ENCODE assay signal across 50 mouse cellular contexts in genomic region chr4:144719691-144720090, GRCm38 (mm10). TPM values are rescaled to one million over a fixed set of nuclear protein-coding genes. Genes with fewer than 3 reads are reported as not detected.
"Had no signal": no experiment of that assay in that cellular context is flagged by ENCODE, and none has a peak within 500 bp of the region (broad histone marks: within the 10 kb centered on the region; RNA-seq: fewer than 3 reads in every experiment).

No protein-coding gene starts in this region.

- ATAC-seq: hindbrain, embryonic 16.5 days; hindbrain, postnatal 0 days; inflammation-experienced regulatory T-cells, adult 6 months; intestine, embryonic 15.5 days; intestine, embryonic 16.5 days; intestine, postnatal 0 days had no signal

- DNase-seq: heart, postnatal 10 days; heart, postnatal 14 days; heart, postnatal 36 days; heart, postnatal 4 days; kidney, adult 11 months; kidney, adult 18-20 months; kidney, adult 2 months; kidney, adult 8-10 months; kidney, adult 9 months; kidney, postnatal 10 days; kidney, postnatal 25 days; kidney, postnatal 36 days; kidney, postnatal 4 days; layer of hippocampus, adult 9-11 months; layer of hippocampus, postnatal 36 days had no signal

RNA-seq across cellular contexts. Expression of gene Gm13178, which starts 1.5 kb away (rescaled TPM):
- total RNA-seq: heart, postnatal 10 days; heart, postnatal 14 days; heart, postnatal 25 days; heart, postnatal 36 days; heart, postnatal 4 days; hematopoietic stem cell, adult 5-6 weeks; hindbrain, postnatal 0 days; layer of hippocampus, adult 18-20 months; layer of hippocampus, adult 2 months; layer of hippocampus, postnatal 10 days; layer of hippocampus, postnatal 14 days; layer of hippocampus, postnatal 36 days; left cerebral cortex, adult 2 months had no signal
- polyA plus RNA-seq: heart, embryonic 12.5 days; heart, embryonic 13.5 days; heart, embryonic 14.5 days; heart, embryonic 15.5 days; heart, embryonic 16.5 days; heart, postnatal 0 days; hindbrain, embryonic 10.5 days; hindbrain, embryonic 11.5 days; hindbrain, embryonic 12.5 days; hindbrain, embryonic 13.5 days; hindbrain, embryonic 14.5 days; hindbrain, embryonic 15.5 days; hindbrain, embryonic 16.5 days; hindbrain, postnatal 0 days; inflammation-experienced regulatory T-cells, adult 6 months; intestine, embryonic 14.5 days; intestine, embryonic 15.5 days; intestine, embryonic 16.5 days; kidney, adult 2 months; kidney, embryonic 14.5 days; kidney, embryonic 15.5 days; kidney, embryonic 16.5 days; kidney, postnatal 0 days; large intestine, adult 2 months had no signal

RNA-seq across cellular contexts. Expression of gene Gm436, which starts 33.5 kb away (rescaled TPM):
- total RNA-seq: heart, postnatal 10 days; heart, postnatal 14 days; heart, postnatal 25 days; heart, postnatal 36 days; heart, postnatal 4 days; hematopoietic stem cell, adult 5-6 weeks; hindbrain, postnatal 0 days; layer of hippocampus, adult 18-20 months; layer of hippocampus, adult 2 months; layer of hippocampus, adult 8-10 months; layer of hippocampus, postnatal 10 days; layer of hippocampus, postnatal 14 days; layer of hippocampus, postnatal 25 days; layer of hippocampus, postnatal 36 days; left cerebral cortex, adult 18-20 months; left cerebral cortex, adult 2 months; left cerebral cortex, adult 8-10 months had no signal
- polyA plus RNA-seq: heart, embryonic 12.5 days; heart, embryonic 13.5 days; heart, embryonic 14.5 days; heart, embryonic 15.5 days; heart, embryonic 16.5 days; heart, postnatal 0 days; hindbrain, embryonic 10.5 days; hindbrain, embryonic 11.5 days; hindbrain, embryonic 12.5 days; hindbrain, embryonic 13.5 days; hindbrain, embryonic 14.5 days; hindbrain, embryonic 15.5 days; hindbrain, embryonic 16.5 days; hindbrain, postnatal 0 days; inflammation-experienced regulatory T-cells, adult 6 months; intestine, embryonic 14.5 days; intestine, embryonic 15.5 days; intestine, embryonic 16.5 days; intestine, postnatal 0 days; kidney, adult 2 months; kidney, embryonic 14.5 days; kidney, embryonic 15.5 days; kidney, embryonic 16.5 days; kidney, postnatal 0 days; large intestine, adult 2 months had no signal
